Mouse (Mus musculus) frontal cortex, adult (tissue): ENCODE data around the gene Gldc.
"Not testable (repeated sequence)": the region's sequence is repeated elsewhere in the genome, so short reads cannot be mapped to it uniquely, and the experiment has no call there.

Experiments used
- ATAC-seq: cut with Nextera tagmentation; 2 replicates; pipeline ENCODE4 v1.9.2; 2017; ENCODE audit warnings: mild to moderate bottlenecking, moderate library complexity, mixed read lengths; ENCODE audit not compliant: low TSS enrichment

Gldc gene

DNA sequence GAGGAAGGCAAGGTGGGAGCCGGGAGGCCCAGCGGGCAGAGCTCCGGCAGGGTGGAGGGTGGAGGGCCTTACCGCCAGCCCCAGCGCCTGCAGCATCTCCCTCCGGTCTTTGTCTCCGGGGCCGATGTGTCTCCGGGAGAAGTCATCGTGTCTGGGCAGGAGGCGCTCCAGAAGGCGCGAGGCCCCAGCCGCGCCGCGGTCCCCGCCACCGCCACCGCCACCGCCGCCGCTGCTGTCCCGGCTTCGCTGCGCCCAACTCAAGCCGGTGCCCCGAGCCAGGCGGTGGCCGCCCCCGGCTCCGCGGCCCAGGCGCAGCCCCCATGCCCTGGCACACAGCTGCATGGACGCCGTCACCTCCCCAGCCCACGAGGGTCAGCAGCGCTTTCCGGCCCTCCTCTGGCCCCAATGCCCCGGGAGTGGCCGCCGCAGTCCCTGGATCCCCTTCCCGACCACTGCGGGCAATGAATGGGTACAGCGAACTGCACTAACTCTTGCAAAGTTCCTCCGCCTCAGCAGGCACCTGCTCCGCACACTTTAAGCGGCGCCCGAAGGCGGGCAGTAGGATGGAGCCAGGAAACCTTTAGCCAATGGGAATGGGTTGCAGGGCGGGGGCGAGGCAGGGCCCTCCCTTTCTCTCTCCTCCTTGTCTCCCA is at the start of gene Gldc:
Gene Gldc, minus strand, starts transcription at position 511 of the 653 bp plus-strand sequence.
- peak; percentile 89 for ATAC-seq

DNA sequence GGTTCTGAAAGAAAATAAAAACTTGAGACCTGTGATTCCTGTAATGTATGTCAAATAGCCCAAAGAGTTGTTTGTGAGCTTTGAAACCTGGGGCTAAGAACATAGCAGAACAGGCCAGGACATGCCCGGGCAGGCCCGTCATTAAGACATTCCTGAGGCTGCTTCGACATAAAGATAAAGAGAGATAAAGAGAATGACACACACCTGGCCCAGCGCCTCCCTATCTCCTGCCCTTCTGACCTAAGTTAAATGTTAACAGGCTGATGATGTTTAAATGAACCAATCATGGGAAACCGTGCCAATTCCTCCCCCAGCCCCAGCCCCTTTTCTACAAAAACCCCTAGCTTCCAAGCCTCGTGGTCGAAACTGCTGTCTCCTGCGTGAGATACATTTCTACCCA is 47.4 kb upstream of the Gldc start:
- not testable (repeated sequence) for ATAC-seq

DNA sequence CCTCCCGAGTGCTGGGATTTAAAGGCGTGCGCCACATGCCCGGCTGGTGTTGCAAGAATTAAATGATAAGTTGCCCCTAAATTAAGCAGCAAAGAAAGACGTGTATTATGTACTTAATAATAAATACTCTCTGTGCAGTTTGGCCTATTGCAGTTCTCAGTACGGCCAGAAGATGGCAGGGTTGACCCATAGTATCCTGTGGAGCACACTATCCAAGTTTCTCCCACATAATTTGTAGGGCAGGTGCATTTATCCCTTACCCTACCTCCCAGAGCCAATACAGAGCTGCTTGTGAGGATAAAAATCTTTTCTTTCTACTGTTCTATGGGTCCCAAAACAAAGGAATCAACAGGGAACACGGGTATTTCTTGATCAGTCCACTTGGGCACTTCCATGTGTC is 42.1 kb upstream of the Gldc start:
- peak; percentile 89 for ATAC-seq

DNA sequence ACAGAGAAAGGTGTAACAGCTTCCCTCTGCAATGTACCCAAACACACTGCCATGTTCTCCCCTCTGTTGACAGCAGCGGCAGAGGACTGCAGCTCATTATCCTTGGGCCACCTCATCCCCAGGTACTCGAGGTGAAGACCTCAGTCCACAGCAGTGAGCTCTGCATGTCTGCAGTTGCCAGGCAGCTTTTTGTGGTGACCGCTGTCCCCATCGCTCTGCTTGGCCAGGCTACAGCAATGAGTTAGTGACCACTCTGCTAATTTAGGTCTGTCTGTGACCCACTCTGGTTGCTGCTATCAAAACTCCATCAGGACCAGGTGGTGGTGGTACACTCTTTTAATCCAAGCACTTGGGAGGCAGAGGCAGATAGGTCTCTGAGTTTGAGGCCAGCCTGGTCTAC is 41.0 kb upstream of the Gldc start:
- ATAC-seq = no peak

DNA sequence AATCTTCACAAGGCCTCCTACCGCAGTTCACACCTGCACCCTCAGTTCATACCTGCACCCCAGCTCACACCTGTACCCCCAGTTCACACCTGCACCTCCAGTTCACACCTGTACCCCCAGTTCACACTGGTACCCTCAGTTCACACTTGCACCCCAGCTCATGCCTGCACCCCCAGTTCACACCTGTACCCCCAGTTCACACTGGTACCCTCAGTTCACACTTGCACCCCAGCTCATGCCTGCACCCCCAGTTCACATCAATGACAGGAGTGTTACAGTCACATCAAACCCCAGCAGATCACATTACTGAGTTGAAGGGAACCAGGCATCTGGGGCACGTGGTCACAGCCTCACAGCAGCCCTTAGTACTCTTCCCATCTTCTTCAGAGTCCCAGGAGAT is 40.5 kb upstream of the Gldc start:
- not testable (repeated sequence) for ATAC-seq

DNA sequence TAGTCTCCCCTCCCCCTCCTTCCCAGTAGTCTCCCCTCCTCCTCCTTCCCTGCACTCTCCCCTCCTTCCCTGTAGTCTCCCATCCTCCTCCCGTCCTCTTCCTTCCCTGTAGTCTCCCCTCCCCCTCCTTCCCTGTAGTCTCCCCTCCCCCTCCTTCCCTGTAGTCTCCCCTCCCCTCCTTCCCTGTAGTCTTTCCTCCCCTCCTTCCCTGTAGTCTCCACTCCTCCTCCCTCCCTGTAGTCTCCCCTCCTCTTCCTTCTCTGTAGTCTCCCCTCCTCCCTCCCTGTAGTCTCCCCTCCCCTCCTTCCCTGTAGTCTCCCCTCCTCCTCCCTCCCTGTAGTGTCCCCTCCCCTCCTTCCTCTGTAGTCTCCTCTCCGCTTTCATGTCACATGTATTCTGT is 38.8 kb upstream of the Gldc start:
- ATAC-seq = no peak

DNA sequence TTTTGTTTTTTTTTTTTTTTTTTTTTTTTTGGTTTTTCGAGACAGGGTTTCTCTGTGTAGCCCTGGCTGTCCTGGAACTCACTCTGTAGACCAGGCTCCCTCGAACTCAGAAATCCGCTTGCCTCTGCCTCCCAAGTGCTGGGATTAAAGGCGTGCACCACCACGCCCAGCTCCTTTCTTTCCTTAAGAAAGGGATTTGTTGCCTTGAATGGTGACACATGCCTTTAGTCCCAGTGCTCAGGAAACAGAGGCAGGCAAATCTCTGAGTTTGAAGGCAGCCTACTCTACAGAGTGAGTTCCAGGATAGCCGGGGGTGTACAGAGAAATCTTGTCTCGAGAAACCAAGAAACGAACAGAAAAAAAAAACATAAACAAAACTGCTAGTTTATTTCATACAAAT is 33.8 kb upstream of the Gldc start:
- not testable (repeated sequence) for ATAC-seq

DNA sequence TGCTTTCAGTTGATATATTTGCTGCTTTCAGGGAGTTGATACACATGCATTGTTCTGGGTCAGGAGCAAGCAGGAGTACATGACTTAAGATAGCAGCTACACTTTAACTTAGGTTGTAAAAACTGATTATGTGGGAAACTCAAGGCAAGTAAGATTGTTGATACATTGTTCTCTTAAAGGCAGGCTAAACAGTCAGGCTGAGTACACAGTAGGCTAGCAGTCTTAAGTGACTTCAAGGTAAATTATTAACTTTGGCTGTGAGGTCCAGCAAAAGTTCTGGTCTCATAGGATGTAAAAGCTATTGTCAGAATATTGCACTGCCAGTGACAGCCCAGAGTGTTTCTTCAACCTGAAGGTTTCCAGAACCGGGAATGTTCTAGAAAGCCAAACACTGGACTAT is 31.8 kb upstream of the Gldc start:
- no peak for ATAC-seq

DNA sequence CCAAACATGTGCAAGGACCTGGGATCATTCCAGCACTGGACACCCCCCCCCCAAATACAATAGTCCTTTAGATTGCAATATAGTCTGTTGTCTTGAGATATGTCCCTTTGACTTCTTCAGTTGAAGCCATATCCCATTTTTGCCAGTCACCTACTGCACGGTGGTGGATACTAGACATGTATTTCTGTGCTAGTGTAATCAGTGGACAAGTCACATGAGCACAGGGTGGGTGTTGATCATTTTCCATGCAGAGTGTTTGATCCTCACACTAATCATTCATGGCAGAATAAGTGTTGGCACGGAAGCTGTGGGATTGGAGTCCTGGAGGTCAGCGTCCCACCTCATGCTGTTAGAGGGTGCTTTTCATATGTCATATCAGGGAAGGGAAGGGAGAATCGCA is 30.6 kb upstream of the Gldc start:
- no peak for ATAC-seq

DNA sequence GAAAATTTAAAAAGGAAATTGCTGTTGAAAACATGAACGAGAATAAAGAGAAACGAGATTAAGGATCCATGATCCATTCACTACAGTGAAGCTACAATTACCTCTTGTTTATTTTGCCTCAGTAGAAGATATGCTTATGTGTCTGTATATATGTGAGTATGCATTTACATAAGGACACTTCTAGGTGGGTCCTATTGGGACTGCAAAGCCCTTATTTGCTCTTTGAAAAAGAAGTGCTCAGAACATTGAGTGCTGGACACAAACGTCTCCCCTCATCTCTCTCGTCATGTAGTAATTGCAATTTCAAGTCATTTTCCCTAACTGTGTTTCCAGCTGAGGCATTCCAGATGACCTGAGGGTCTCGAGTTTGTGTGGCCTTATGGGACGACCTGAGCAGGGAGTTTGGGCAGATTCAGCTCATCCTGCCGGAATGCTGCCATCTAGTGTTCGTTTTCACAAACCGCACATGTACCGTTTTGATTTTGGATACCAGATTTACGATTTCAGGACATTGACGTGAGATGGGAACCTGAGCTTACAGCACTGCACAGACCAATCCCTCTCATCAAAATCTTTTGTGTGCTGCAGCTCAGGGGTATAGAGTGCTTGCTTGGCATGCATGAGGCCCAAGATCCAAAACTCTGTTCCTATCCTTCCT is 30.1 kb upstream of the Gldc start:
- ATAC-seq = peak; percentile 80

DNA sequence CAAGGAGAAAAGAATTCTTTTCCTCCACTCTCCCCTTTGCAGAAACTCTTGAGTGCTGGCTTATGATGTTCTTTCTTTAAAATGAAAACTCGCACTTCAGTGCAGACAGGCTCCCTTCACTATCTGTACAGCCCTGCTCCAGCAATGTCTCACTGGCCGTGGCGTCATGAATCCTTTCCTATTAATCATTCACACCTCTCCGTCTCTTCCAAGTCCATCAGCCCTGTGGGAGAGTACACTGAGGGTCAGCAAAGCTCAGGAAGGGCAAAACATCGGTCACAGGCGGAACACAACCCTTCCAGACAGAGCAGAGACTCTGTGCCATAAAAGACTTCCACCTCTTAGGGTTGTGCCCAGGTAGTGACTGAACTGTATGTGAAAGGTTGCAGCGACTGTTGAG is 26.9 kb upstream of the Gldc start:
- ATAC-seq = no peak

DNA sequence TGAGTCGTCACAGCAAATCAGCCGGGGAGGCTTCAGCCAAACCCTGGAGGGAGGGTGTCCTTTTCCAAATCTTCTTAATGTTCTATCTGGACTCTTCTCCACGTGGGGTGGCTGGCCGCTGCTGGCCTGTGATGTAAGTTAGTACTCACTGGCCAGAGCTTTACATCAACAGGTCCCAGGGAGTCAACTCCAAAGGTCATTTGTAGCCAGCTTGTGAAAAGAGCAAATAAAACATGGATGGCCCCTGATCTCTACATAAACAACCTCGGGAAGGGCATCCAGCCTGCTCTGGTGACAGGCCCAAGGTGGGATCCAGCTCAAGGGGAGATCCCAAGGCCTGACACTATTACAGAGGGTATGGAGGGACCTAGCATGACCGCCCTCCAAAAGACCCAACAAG is 19.8 kb upstream of the Gldc start:
- ATAC-seq = no peak

DNA sequence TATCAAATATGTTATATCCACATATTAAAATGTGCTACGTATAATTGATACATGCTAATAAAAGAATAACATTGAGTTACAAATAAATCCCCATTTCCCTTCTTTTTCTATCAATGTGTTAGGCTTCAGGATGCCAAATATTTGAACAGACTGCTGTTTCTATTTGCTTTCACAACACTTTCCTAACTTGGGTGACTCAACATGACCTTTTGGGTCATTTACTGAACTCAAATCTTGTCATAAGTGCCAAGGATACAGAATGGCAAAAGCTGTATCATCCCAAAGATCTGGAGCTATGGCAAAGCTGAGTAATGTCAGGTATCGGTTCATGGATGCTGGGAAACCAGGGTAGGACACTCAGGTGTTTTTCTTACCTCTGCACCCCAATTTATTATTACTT is 12.0 kb upstream of the Gldc start:
- ATAC-seq = no peak

DNA sequence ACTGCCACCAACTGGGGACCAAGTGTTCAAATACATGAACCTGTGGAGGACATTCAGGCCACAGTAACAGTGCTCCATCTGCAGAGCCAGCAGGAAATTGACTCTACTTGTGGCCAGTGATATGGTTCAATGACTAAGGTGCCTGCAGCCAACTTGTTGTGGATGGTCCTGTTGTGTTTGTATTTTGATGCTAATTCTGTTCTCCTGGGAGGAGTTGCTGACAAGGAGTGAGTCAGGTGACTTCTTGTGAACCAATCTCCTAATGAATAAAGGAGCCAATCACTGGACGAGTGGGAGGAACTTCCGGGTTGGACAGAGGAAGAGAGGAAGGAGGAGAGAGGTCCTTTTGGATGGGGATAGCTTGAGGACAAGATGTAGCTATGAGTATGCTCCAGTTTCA is 10.3 kb upstream of the Gldc start:
- ATAC-seq = no peak

DNA sequence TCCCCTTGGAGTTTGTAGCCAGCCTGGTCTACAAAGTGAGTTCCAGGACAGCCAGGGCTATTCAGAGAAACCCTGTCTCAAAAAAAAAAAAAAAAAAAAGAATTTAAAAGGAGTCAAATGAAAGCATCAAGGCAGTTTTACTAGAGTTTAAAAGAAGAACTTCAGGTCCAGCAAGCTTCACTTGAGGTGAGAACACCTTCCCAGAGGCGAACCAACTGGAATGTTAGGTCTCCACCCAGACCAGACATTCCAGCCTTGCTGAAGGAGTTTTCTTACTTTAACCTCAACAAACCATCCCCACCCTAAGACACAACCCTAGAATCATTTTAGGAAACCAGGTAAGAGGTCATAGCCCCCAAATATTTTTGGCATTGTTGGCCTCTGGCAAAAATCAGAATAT is 4.8 kb upstream of the Gldc start:
- ATAC-seq = no peak

DNA sequence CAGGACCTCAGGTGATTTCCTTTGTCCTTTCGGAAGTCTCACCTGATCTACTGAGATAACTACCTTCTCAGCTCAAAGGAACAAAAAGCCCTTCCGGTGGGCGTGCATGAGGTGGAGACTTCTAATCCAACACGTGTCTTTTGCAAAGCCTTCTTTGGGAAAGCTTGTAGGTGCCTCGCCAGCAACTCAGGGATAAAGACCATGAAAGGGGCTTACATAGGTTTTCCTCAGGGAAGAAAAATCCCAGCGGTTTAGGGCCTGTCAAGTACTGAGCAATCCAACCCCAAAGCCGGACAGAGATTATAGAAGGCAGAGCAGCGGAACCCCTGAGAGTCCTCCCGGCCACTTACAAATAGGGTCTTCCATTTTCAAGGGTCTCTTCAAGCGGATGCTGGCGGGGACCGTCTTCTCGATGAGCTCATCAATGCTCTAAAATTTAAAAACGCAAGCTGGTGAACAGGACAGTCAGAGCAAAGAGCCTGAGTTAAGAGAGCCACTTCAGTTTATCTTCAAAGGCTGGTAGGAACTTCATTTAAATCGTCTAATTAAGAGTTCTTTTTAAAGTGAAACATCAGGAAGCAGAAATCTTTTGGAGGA is 1.1 kb downstream of the Gldc start:
- no peak for ATAC-seq

DNA sequence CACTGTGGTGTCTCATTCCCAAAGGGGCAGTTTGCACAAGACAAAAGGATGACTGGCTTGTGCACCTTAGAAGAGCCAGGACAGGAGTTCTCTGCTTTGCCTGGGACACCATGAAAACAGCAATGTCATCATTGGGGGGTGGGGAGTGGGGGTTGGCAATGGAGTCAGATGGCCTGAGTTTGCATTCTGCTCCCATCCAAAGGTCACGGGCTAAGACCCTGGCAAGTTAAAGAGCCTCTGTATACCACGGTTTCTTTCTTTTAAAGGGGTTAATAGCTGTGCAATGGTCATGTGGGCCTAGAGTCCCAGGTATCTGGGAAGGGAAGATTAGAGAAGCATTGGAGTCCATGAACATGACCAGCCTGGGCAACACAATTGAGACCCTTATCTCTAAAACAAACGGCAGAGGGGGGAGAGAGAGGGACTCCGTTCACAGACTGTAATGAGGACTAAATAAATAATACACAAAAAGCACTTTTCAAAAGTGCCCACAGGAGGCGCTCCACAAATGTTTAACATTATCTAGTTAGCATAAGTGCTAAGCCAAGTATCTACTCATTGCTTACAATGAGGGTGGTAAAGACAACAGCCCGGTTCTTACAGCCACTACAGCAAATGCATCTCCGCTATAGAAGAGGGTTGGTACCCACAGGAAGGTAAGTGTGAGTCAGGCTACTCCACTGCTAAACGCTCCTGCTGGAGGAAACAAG is 3.7 kb downstream of the Gldc start:
- ATAC-seq = no peak

DNA sequence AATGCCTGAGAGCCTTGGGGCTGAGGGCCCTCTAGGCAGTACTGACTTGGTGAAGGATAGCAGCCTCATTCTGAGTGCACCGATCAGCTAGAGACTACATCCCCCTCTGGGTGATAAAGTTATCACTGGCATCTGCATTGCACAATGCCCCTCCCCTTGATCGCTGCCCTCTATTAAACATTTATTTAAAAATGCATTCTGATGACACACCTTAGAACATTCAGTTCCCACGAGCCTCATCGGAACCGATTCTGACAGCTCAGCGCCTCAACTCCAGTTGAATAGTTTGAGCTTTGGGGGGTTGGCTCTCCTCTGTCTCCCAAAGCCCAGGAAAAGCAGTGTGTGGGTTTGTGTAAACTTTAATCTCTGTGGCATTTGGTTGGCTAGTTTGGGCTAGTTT is 4.9 kb downstream of the Gldc start:
- ATAC-seq = no peak

DNA sequence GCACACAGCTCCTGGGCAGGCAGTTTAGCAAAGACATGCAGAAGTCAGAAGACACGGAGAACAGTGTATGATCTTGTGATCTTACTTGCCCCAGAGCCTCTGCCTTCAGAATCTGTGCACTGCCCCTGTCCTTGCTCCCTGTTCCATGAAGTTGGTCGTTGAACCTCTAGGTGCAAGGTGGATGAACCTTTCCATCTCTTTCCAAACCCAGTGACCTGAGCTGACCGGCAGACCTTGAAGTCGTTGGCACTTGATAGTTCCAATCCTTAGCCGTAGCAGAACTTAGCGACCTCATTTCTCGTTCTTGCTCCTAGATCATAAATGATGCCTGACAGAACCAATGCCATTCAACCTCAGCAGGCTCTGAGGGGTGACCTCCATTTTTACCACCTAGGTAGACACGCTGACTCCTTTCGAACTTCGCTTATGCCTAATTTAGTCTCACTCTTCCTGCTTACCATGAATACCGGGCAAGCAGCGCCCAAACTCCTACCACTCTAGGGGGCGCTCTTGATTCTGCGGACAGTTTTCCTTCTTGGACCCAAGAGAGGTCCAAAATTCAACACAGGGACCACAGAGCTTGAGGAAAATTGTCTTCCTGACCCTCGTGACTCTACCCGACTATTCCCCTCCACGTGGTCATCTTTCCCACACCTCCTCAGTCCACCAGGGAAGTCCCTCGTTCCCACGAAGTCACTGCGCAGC is 8.3 kb downstream of the Gldc start:
- no peak for ATAC-seq

DNA sequence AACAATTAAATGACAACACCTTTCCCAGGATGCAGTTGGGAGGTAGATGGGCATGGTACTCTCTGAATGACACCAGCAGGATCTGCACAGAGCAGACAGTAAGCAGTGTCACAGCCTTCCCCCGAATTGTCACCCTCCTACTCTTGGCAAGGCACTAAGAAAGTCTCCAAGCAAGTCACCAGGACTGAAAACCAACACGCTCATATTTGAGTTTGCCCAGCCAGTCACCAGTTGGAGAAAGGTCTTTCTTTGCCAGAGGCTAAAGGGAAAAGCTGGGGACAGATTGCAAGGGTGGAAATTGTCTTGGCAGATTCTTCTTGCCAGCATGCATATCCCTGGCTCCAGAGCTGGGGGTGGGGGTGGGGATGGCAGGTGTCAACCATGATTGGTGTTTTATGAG is 11.0 kb downstream of the Gldc start:
- no peak for ATAC-seq

DNA sequence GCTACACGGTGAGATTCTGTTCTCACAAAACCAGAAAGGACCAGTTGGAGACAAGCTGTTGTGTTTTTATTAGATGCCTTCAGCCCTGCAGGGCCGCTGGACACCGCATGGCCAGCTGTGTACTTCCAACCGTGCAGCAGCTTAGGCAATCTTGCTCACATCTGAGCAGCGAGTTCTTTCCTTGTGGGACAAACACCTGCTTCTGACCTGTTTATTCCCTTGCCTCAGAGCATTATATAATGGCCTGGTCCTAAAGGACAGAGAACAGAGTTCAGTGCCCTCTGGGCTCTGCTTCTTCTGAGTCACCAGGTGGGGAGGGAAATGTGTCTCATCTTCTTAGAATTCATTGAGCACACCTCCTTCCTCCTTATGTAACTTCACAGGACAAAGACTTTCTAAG is 12.4 kb downstream of the Gldc start:
- ATAC-seq = no peak

DNA sequence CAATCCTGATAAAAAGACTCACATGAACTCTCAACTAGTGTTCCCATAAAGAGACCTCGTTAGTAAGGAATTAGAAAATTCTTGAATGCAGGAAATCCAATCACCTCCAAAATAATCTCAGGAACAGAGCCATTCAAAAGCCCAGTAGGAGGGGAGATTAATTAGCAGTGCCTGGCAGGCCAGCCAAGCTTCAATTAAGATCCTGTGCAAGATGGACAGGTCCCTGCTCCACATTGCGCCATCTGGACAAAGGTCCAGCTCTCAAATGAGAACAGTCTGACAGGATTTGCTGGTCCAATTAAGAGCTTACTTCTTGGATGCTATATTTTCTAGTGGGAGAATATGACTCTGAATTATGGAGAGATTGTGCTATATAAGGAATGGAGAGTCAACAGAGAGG is 15.2 kb downstream of the Gldc start:
- 0 out of 2 replicates have a peak, but pooled peaks have one; percentile 8 for ATAC-seq
